Mouse (Mus musculus) cerebellum, postnatal 25 days (tissue): ENCODE results near the gene Podnl1.

Experiments
- DNase-seq, 2 experiments: peaks; one replicate each; pipeline ENCODE4 v3.0.0; 2021; ENCODE audit warnings: mixed read lengths in 2 of 2

Podnl1 gene

DNA sequence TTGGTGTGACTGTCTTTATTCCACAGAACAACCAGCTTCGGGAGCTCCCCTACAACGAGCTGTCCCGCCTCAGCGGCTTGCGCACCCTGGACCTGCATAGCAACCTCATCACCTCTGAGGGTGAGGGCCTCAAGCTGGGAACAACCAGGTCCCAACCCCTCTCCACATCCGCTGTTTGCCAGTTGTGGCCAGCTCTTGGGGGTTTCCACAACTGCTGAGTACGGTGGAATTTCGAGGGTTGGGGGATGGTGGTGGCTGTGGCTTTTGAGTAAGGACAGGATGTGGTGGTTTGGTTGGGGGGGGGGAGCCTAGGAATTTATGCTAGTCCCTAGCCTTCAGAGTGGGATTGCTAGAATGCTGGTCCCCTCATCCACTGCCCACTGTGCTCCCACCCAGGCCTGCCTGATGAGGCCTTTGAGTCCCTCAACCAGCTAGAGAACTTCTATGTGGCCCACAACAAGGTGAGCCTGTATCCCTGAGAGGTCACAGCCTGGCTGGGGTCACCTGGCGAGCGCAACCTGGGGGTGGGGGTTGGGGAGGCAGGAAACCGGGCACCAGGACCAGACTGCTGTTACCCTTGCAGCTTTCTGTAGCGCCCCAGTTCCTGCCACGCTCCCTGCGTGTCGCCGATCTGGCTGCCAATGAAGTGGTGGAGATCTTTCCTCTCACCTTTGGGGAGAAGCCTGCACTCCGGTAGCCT lies 1.6 kb downstream of the Podnl1 start:
- no peak for DNase-seq

GRCm38 (mm10) chr8:84128277-84128676 lies 2.5 kb downstream of the Podnl1 start:
- DNase-seq, result no peak

GRCm38 (mm10) chr8:84130806-84131205 lies 5.0 kb downstream of the Podnl1 start:
- peak; percentile 83 to 86 for DNase-seq

- no peak for DNase-seq
Observed at GRCm38 (mm10) chr8:84132225-84132624, 6.4 kb downstream of the Podnl1 start.

DNA sequence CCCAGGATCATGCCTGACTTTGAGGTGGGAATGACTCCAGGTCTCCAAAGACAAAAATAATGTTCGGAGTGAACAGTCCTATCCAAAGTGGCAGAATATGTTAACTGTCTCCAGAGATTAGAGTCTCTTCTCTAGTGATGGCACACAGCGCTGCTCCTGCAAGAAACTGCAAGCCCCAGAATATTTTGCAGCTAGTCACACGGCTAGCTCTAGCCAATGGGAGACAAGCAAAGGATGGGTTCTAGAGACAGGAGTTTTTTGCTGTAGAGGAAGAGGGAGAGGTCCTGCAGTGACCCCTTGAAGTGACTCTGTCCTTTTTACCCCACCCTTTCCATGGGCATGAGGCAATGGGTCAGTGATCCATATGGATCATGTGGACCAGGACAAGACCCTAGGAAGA lies 12.1 kb downstream of the Podnl1 start:
- no peak for DNase-seq

GRCm38 (mm10) chr8:84140838-84141237 lies 15.0 kb downstream of the Podnl1 start:
- no peak for DNase-seq

- DNase-seq, result no peak
Observed at GRCm38 (mm10) chr8:84144636-84145245, 19.0 kb downstream of the Podnl1 start.

DNA sequence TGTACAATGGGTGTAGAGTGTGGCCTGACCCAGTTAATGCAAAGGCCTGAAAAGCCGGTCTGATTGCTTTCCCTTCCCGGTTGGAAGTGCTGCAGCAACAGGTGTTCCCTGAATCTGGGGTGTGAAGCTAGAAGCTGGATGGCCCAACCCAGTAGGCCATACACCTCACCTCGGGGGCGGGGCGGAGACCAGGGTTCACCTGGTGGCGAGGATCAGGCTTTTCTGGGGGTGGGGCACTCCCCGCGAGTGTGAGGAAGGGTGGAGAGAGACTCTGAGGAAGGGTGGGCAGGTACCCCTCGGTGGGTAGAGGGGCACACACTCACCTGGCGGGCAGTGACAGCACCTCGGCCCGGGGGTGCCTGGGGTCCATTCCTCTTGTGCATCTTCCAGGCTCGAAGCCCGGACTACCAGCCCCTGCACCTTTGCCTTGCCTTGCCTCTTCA lies 21.6 kb downstream of the Podnl1 start:
- DNase-seq, result peak in 1 of 2 experiments; percentile 67

DNA sequence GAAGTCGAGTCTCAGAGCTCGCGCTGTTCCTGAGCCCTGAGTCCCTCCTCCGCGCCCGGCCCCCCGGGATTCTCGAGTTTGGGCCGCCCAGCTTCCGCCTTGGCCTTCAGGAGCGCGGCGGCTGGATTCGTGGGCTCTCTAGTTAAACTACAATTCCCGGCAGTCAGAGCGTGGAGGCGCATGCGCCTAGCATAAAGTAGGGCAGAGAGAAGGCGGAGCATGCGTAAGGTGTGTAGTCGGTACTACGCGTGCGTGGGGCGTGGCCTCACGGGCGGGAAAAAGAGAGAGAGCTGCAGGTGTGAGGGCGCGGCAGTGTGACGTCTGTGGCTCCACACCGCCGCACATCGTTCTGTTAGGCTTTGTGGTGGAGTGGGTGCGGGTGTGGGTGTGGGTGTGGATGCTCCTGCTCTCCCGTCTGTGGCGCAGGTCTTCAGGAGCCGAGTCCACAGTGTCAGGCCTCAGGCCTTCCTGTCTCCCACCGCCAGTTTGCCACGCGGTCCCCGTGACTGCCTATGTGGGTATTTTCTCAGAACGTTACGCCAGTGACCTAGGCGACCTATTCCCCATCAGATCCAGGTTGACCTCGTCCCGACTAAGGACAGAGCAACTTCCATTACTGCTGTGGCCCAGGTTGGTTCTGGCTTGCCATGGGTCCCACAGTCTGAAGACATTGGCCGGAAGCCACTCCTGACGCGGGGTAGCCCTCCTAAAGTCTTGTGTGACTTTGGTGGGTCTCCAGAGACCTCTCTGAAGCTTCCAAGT lies 22.2 kb downstream of the Podnl1 start, which contains the start of the genes Cc2d1a and 4930432K21Rik:
TSS of gene Cc2d1a (minus strand) at position 168 of the 762 bp plus-strand sequence.
TSS of gene 4930432K21Rik (plus strand) at position 257 of the 762 bp plus-strand sequence.
- peak; percentile 94 to 97 for DNase-seq

DNA sequence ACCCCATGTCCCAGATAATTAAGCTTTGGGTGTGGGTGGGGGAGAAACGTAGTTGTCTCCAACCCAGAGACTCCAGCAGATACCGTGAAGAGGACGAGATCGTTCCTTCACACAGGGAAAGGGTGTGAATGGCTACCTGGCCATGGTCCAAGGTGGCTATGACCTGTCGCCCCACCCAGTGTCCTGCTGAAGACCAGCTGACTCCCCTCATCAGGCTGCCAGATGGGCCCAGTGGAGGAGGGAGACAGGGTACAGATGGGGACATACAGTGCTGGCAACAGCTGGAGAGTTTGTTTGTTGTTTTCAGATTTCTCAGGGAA lies 22.7 kb downstream of the Podnl1 start:
- DNase-seq, result peak in 1 of 2 experiments; percentile 41

- no peak for DNase-seq
Observed at GRCm38 (mm10) chr8:84149181-84149580, 23.4 kb downstream of the Podnl1 start.

- no peak for DNase-seq
Observed at GRCm38 (mm10) chr8:84157620-84158019, 31.8 kb downstream of the Podnl1 start.

- no peak for DNase-seq
Observed at GRCm38 (mm10) chr8:84167696-84168095, 41.9 kb downstream of the Podnl1 start.

- DNase-seq, result peak in 1 of 2 experiments; percentile 44
Observed at GRCm38 (mm10) chr8:84170096-84170495, 44.3 kb downstream of the Podnl1 start.

- DNase-seq, result peak; percentile 84 to 87
Observed at GRCm38 (mm10) chr8:84173861-84174260, 48.1 kb downstream of the Podnl1 start.

GRCm38 (mm10) chr8:84176560-84176959 lies 50.8 kb downstream of the Podnl1 start:
- no peak for DNase-seq

DNA sequence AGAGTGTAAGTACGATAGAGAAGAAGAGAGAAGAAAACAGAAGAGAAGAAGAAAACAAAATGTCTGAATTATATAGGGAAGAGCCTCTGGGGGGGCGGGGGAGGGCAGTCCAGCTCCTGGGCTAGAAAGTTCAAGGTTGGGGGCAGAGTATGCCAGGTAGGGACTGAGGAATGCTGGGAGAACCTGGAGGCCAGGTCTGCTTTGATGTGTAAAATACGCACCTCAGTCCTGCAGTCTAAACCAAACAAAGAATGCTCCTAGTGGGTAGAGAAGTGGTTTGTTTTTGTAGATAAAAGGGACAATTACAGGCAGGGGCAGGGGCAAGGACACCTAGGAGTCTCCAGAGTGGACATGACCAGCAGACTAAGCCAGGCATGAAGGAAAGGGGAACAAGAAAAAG lies 51.6 kb downstream of the Podnl1 start:
- DNase-seq, result no peak

DNA sequence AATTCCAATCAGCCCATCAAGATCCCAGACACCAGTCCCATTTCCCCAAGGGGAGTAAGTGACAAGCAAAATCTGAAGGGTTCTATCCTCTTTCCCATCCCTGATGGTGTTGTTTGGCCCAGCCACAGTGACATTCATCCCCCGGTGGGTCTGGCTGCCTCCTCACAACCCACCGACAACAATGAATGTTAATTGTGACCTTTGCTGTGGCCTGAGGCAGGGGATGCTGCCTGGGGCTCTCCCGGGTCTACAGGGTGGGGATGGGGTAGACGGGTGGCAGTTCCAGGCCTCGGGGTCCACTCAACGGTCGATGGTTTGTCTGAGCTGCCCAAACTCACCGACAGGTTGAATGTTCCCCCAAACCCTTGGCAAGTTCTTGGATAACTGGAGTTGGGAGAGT lies 52.8 kb downstream of the Podnl1 start:
- DNase-seq, result no peak

- no peak for DNase-seq
Observed at GRCm38 (mm10) chr8:84179946-84180345, 54.2 kb downstream of the Podnl1 start.

DNA sequence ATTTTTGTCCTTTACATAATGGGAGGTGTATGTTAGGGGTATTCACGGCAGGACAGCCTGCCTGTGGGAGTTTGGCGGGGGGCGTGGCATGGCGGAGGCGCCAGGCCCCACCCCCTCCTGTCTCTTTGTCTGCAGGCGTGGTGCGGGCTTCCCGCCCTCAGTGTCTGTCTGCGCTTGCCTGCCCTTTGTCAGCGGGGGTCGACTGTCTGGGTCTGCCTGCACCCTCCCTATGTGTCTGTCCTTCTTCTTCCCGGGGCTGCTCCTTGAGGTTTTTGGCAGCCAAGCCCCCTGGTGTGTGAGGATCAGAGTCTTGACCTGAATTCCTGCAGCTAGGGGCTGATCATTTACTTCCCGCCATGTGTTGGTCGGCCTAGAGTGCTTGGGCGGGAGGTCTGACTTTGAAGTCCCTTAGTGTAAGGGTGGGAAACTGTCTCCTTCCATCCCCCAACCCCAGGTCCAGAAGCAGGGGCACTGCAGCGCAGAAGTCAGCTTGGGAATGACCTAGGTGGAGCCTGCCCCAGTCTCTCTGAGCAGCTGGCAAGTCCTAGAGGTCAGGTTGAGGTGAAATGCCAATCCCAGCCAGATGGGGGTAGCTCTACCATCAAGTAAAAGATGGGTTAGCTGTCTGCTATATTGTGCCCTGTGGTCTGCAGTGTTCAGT lies 54.9 kb downstream of the Podnl1 start:
- no peak for DNase-seq
